Mouse (Mus musculus) midbrain, postnatal 0 days (tissue): ENCODE results near the gene Slc35f4. TPM values are rescaled to one million over a fixed set of nuclear protein-coding genes. Genes with fewer than 3 reads are reported as not detected.

Experiments
- ATAC-seq: fragments of 200-750 bp; cut with Nextera tagmentation; 2 replicates; pipeline ENCODE4 v1.8.0; 2017; ENCODE audit warnings: moderate number of reproducible peaks, mild to moderate bottlenecking, moderate TSS enrichment, moderate library complexity; ENCODE audit not compliant: low FRiP score
- DNase-seq: peaks from one replicate; pipeline ENCODE4 v3.0.0-alpha.2; 2015; ENCODE audit warnings: low spot score
- H3K27ac ChIP-seq: fragments of 300-500 bp; sonication (generic); 2 replicates; pipeline ENCODE4 v1.5.1; 2014; ENCODE audit warnings: low read depth, mild to moderate bottlenecking, low read length, mixed read lengths
- H3K27me3 ChIP-seq: fragments of 300-500 bp; sonication (generic); 2 replicates; pipeline ENCODE4 v1.6.1; 2014; ENCODE audit warnings: low read length, control low read depth, mixed read lengths; ENCODE audit not compliant: insufficient read depth
- H3K36me3 ChIP-seq: fragments of 300-500 bp; sonication (generic); 2 replicates; pipeline ENCODE4 v1.6.1; 2014; ENCODE audit warnings: low read length, control low read depth, mixed read lengths; ENCODE audit not compliant: insufficient read depth
- H3K4me1 ChIP-seq: fragments of 300-500 bp; sonication (generic); 2 replicates; pipeline ENCODE4 v1.6.1; 2014; ENCODE audit warnings: mild to moderate bottlenecking, control low read depth, antibody characterized with exemption, low read length, mixed read lengths; ENCODE audit not compliant: insufficient read depth
- H3K4me2 ChIP-seq: fragments of 300-500 bp; sonication (generic); 2 replicates; pipeline ENCODE4 v1.6.1; 2014; ENCODE audit warnings: low read depth, mild to moderate bottlenecking, low read length, mixed read lengths; ENCODE audit not compliant: poor library complexity, severe bottlenecking
- H3K4me3 ChIP-seq: fragments of 300-500 bp; sonication (generic); 2 replicates; pipeline ENCODE4 v1.5.1; 2014; ENCODE audit warnings: low read depth, mild to moderate bottlenecking, low read length, moderate library complexity
- H3K9ac ChIP-seq: fragments of 300-500 bp; sonication (generic); replicated peaks from 2 replicates; pipeline ENCODE4 v1.6.1; 2014; ENCODE audit warnings: mild to moderate bottlenecking, low read length, moderate library complexity, mixed read lengths; ENCODE audit not compliant: poor library complexity, severe bottlenecking
- H3K9me3 ChIP-seq: fragments of 300-500 bp; sonication (generic); 2 replicates; pipeline ENCODE4 v1.6.1; 2016; ENCODE audit warnings: low read length, control low read depth
- CTCF ChIP-seq: IDR thresholded peaks from 2 replicates; pipeline ENCODE4 v1.5.1; 2016; ENCODE audit warnings: antibody characterized with exemption, mild to moderate bottlenecking
- WGBS: fragments of 180-500 bp; shearing (Covaris S2); extraction: QIAGEN DNeasy Blood & Tissue Kit; methylation state at CpG from one replicate; pipeline ENCODE4 v1.1.7; 2014; 5-methylcytosine and 5-hydroxymethylcytosine counted together
- polyA plus RNA-seq: library from polyadenylated mRNA; unstranded; fragments of >200 nt; fragmentation: Nextera tagmentation; extraction: Ambion mirVana; gene quantifications from 2 replicates; pipeline ENCODE4 v1.2.1, GENCODE M21; 2015
- total RNA-seq: library from RNA; depleted of rRNA; stranded (reverse); fragments of >200 nt; gene quantifications from 2 replicates; pipeline ENCODE4 v1.2.3, GENCODE M21; 2014

Gene Slc35f4
- total and polyA plus RNA-seq, 2 experiments from 2014 or later = 25.6 to 26.1 TPM

DNA sequence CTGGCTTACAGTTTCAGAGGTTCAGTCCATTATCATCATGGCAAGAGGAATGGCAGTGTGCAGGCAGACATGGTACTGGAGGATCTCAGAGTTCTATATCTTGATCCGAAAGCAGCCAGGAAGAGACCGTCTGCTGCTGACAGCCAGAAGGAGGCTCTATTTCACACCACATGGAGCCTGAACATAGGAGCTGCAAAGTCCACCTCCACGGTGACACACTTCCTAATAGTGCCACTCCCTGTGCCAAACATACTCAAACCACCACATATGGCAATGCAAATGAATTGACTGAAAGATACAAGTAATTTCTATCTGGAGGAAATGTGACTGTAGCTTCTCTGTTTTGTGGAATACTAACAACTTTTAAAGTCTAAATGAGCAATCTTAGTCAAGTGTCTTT, 89.0 kb downstream of the Slc35f4 start:
- no peak for TF ChIP-seq CTCF
- Histone ChIP-seq H3K4me2 (no peak overlapping the region), H3K9ac (no peak overlapping the region), H3K4me3 (no peak overlapping the region), H3K4me1 (no peaks in the 10 kb centered on the region), H3K27me3 (no peaks in the 10 kb centered on the region), H3K27ac (no peak overlapping the region), H3K9me3 (no peaks in the 10 kb centered on the region), H3K36me3 (no peaks in the 10 kb centered on the region)
- DNase-seq (no peak), ATAC-seq (no peak)
- WGBS = 92% methylated on average over 3 of the region's 3 CpGs

DNA sequence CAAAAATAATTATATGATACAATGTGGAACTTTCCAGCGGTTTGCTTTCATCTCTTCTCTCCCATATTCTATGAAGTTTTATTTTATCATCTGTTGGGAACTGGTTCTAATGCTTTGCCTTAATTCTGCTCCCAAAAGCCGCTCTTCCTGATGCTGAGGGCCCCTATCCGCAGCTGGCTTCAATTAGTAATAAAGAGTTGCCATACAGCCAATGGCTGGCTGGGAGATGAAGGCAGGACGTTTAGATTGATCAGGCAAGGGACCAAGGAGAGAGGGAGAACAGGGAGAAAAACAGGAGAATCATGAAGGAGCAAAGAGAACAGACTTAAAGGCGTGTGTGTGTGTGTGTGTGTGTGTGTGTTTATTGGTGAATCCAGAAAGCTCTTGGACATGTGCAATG, 94.0 kb downstream of the Slc35f4 start:
- Histone ChIP-seq H3K9me3 (no peaks in the 10 kb centered on the region), H3K27me3 (no peaks in the 10 kb centered on the region), H3K36me3 (no peaks in the 10 kb centered on the region), H3K4me1 (no peaks in the 10 kb centered on the region), H3K4me2 (no peak overlapping the region), H3K4me3 (no peak overlapping the region), H3K27ac (no peak overlapping the region), H3K9ac (no peak overlapping the region)
- DNase-seq (no peak), ATAC-seq (no peak)
- no peak for TF ChIP-seq CTCF
- WGBS = 82% methylated on average over 5 of the region's 5 CpGs

DNA sequence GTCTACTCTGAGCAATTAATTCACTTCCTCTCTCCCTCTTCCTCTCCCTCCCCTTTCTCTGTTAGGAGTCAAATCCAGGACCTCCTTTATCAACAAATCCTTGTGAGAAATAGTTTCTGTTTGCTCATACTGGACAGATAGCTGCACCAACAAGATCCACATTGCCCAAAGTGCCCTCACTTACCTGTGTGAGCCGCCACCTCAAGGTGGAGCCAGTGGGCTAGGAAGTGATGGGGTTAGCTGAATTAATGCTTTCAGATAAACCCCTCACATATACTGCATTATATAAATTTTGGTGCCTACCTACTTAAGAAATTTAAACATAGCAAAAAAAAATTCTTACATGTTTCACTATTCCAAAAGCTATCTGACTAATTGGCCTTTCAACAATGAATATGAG, 133.4 kb downstream of the Slc35f4 start:
- no peak overlapping the region for H3K4me3 ChIP-seq
- no peak overlapping the region for H3K4me2 ChIP-seq
- H3K27me3 ChIP-seq = no peaks in the 10 kb centered on the region
- no peak overlapping the region for H3K9ac ChIP-seq
- ATAC-seq (no peak), DNase-seq (no peak)
- H3K27ac ChIP-seq = no peak overlapping the region
- 31% methylated on average over 1 of the region's 1 CpGs for WGBS
- no peaks in the 10 kb centered on the region for H3K9me3 ChIP-seq
- no peaks in the 10 kb centered on the region for H3K4me1 ChIP-seq
- no peaks in the 10 kb centered on the region for H3K36me3 ChIP-seq
- TF ChIP-seq CTCF = peak; percentile 36

DNA sequence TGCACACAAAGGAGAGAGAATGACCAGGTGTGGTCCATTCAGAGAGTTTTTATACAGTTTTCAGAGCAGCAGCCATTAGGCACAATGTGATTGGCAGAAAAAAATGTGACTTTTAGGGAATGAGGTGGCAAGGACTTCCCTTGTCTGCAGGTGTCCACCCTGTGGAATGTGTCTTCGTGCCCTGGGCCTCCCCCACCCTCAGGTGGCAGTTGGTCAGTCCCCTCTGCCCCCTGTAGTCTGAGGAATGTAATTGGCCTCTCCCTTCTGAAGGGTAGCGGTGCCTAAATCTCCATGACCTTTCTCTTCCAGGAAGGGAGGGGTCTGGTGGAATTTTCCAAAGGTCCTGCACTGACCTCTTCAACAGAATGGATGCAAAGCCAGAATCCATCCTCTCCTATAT, 163.7 kb downstream of the Slc35f4 start:
- Histone ChIP-seq H3K27ac (no peak overlapping the region), H3K4me3 (no peak overlapping the region), H3K36me3 (no peaks in the 10 kb centered on the region), H3K4me2 (no peak overlapping the region), H3K4me1 (no peaks in the 10 kb centered on the region), H3K9ac (no peak overlapping the region), H3K9me3 (no peaks in the 10 kb centered on the region), H3K27me3 (no peaks in the 10 kb centered on the region)
- DNase-seq (no peak), ATAC-seq (no peak)
- 67% methylated on average over 2 of the region's 2 CpGs for WGBS
- no peak for TF ChIP-seq CTCF

DNA sequence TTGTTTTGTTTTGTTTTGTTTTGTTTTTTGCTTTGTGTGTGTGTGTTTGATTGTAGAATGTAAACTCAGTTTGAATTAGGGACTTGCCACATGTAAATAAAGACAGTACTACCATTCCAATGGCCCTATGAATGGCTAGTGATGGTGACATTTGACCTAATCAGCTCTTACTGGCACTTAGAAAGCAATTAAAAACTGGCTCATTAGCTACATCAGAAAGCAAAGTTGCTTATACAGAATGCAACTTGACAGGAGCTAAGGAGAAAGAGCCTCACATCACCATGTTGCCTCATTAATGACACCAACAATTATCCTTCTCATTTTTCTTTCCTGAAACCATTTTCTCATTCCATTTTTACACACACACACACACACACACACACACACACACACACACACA, 170.3 kb downstream of the Slc35f4 start:
- no peaks in the 10 kb centered on the region for H3K4me1 ChIP-seq
- no peak overlapping the region for H3K4me2 ChIP-seq
- no peak for TF ChIP-seq CTCF
- ATAC-seq = no peak
- H3K9ac ChIP-seq = no peak overlapping the region
- no peaks in the 10 kb centered on the region for H3K36me3 ChIP-seq
- H3K27ac ChIP-seq = no peak overlapping the region
- H3K27me3 ChIP-seq = no peaks in the 10 kb centered on the region
- DNase-seq = no peak
- H3K4me3 ChIP-seq = no peak overlapping the region
- no peaks in the 10 kb centered on the region for H3K9me3 ChIP-seq

DNA sequence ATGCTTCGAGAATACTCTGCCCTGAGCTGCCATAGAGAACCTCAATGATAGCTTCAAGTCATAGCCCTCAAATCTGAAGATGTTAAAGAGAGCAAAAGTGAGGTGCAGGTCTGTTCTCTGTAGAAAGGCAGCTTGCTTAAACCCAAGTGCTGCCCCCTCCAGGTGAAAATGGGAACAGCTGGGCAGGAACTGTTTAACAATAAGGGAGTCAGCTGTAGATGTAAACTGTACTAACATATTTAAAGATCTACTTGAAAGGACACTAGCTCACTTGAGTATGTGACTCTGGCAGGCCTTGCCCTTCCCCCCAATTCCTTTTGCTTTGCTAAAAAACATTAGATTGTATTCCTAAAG, 177.0 kb downstream of the Slc35f4 start:
- H3K4me3 ChIP-seq = no peak overlapping the region
- ATAC-seq (no peak), DNase-seq (peak; percentile 28)
- H3K4me2 ChIP-seq = no peak overlapping the region
- H3K27ac ChIP-seq = no peak overlapping the region
- no peaks in the 10 kb centered on the region for H3K9me3 ChIP-seq
- H3K36me3 ChIP-seq = no peaks in the 10 kb centered on the region
- WGBS = 63% methylated on average over 1 of the region's 1 CpGs
- H3K9ac ChIP-seq = no peak overlapping the region
- no peaks in the 10 kb centered on the region for H3K4me1 ChIP-seq
- H3K27me3 ChIP-seq = no peaks in the 10 kb centered on the region
- TF ChIP-seq CTCF = peak; percentile 55
